Comparison of ENCODE assay signal across 14 mouse cellular contexts in the genomic region with DNA sequence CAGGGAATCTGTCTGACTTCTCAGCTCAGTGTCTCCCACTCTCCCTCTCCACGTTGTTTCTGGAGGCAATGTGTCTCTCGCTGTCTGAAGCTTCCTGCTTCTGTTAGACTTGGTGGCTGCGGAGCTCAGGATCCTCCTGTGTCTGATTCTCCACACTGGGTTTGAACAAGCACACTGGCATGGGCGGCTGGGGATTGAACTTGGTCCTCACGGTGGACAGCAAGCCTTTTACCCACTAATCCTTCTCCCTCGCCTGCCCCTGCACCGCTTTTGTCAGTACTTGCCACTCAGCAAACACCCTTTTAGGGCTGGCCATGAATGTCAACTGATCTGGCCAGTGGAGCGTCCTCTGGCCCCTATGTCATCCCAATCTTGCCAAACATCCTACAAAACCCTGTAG. TPM values are rescaled to one million over a fixed set of nuclear protein-coding genes. Genes with fewer than 3 reads are reported as not detected.
DNase-seq lines count a peak whose midpoint lies in the region; ATAC-seq lines count a peak whose summit lies in the region.
"Had no signal": no experiment of that assay in that cellular context is flagged by ENCODE, and none has a peak within 500 bp of the region (broad histone marks: within the 10 kb centered on the region; RNA-seq: fewer than 3 reads in every experiment).

No protein-coding gene starts in this region.

- H3K4me1 ChIP-seq in hindbrain, embryonic 10.5 days (replicated peaks): peaks cover 38% of the 10 kb centered on the region
- H3K4me1 ChIP-seq in hindbrain, embryonic 16.5 days (ENCODE audit: control insufficient read depth, insufficient read depth, low read depth, low read length): 0 out of 2 replicates have a peak, but pooled peaks cover 2% of the 10 kb centered on the region
- peaks cover 6% of the 10 kb centered on the region for H3K4me1 ChIP-seq in neural tube, embryonic 11.5 days (ENCODE audit: control insufficient read depth, insufficient read depth, low read length)
- H3K4me1 ChIP-seq in limb, embryonic 11.5 days (ENCODE audit: control insufficient read depth, insufficient read depth, low read length): peaks cover 14% of the 10 kb centered on the region
- H3K4me1 ChIP-seq in stomach, embryonic 16.5 days (ENCODE audit: control insufficient read depth, insufficient read depth, low read length): peaks cover 19% of the 10 kb centered on the region

- peak overlapping the region; percentile 41 for H3K27ac ChIP-seq in hindbrain, embryonic 10.5 days
- H3K27ac ChIP-seq in hindbrain, embryonic 16.5 days (ENCODE audit: low read depth, low read length): no peak overlapping the region
- 0 out of 2 replicates have a peak overlapping the region, but pooled peaks have one; percentile 8 for H3K27ac ChIP-seq in neural tube, embryonic 11.5 days (ENCODE audit: low read depth, low read length)
- no peak overlapping the region for H3K27ac ChIP-seq in limb, embryonic 11.5 days (replicated peaks; ENCODE audit: low read depth, low read length)
- peak overlapping the region; percentile 61 for H3K27ac ChIP-seq in stomach, embryonic 16.5 days (ENCODE audit: low read length)
- H3K27ac ChIP-seq: hindbrain, embryonic 14.5 days; layer of hippocampus, adult 2 months; limb, embryonic 13.5 days; neural tube, embryonic 13.5 days had no signal

- no peak overlapping the region for H3K9ac ChIP-seq in hindbrain, embryonic 16.5 days (ENCODE audit: low read depth, low read length)
- H3K9ac ChIP-seq in neural tube, embryonic 11.5 days (ENCODE audit: low read length): no peak overlapping the region
- peak overlapping the region; percentile 17; the same call in 1 of the 2 replicates for H3K9ac ChIP-seq in limb, embryonic 11.5 days (ENCODE audit: low read length)
- H3K9ac ChIP-seq in stomach, embryonic 16.5 days (ENCODE audit: low read length): no peak overlapping the region
- H3K9ac ChIP-seq: hindbrain, embryonic 14.5 days had no signal

- 73% methylated on average over 8 of the region's 8 CpGs for WGBS in hindbrain, embryonic 10.5 days
- WGBS in hindbrain, embryonic 16.5 days: 75% methylated on average over 8 of the region's 8 CpGs
- 81% methylated on average over 8 of the region's 8 CpGs for WGBS in neural tube, embryonic 11.5 days
- WGBS in limb, embryonic 11.5 days: 79% methylated on average over 8 of the region's 8 CpGs
- WGBS in stomach, embryonic 16.5 days: 70% methylated on average over 8 of the region's 8 CpGs

- no peak for DNase-seq in hindbrain, embryonic 10.5 days (ENCODE audit: low spot score)
- DNase-seq in neural tube, embryonic 11.5 days (ENCODE audit: low spot score): no peak
- DNase-seq in neural tube, embryonic 10.5 days (ENCODE audit: extremely low spot score, low spot score): no peak
- no peak for DNase-seq in limb, embryonic 11.5 days (ENCODE audit: low spot score)
- no peak for DNase-seq in left cerebral cortex, adult 11 months (ENCODE audit: low spot score)
- DNase-seq: cerebellum, adult 8-10 months had no signal

- no peaks in the 10 kb centered on the region for H3K9me3 ChIP-seq in hindbrain, embryonic 10.5 days
- no peaks in the 10 kb centered on the region for H3K9me3 ChIP-seq in hindbrain, embryonic 16.5 days (ENCODE audit: control insufficient read depth, low read length)
- no peaks in the 10 kb centered on the region for H3K9me3 ChIP-seq in neural tube, embryonic 11.5 days (ENCODE audit: control insufficient read depth, low read length)
- H3K9me3 ChIP-seq in limb, embryonic 11.5 days (ENCODE audit: control insufficient read depth, low read length): no peaks in the 10 kb centered on the region
- H3K9me3 ChIP-seq in stomach, embryonic 16.5 days (replicated peaks; ENCODE audit: control insufficient read depth, low read length): no peaks in the 10 kb centered on the region
- H3K9me3 ChIP-seq: limb, embryonic 13.5 days; neural tube, embryonic 13.5 days had no signal

- no peak overlapping the region for H3K4me2 ChIP-seq in hindbrain, embryonic 16.5 days (ENCODE audit: low read length)
- no peak overlapping the region for H3K4me2 ChIP-seq in neural tube, embryonic 11.5 days (ENCODE audit: low read depth)
- no peak overlapping the region for H3K4me2 ChIP-seq in limb, embryonic 11.5 days (ENCODE audit: low read depth, severe bottlenecking)
- no peak overlapping the region for H3K4me2 ChIP-seq in stomach, embryonic 16.5 days (ENCODE audit: low read depth, low read length)
- H3K4me2 ChIP-seq: hindbrain, embryonic 14.5 days; limb, embryonic 13.5 days; neural tube, embryonic 13.5 days had no signal

- H3K36me3 ChIP-seq in hindbrain, embryonic 10.5 days: no peaks in the 10 kb centered on the region
- H3K36me3 ChIP-seq in hindbrain, embryonic 16.5 days (ENCODE audit: control insufficient read depth, insufficient read depth, low read length): no peaks in the 10 kb centered on the region
- no peaks in the 10 kb centered on the region for H3K36me3 ChIP-seq in neural tube, embryonic 11.5 days (ENCODE audit: control insufficient read depth, insufficient read depth, low read length)
- H3K36me3 ChIP-seq in limb, embryonic 11.5 days (ENCODE audit: control insufficient read depth, insufficient read depth, low read length): no peaks in the 10 kb centered on the region
- no peaks in the 10 kb centered on the region for H3K36me3 ChIP-seq in stomach, embryonic 16.5 days (ENCODE audit: control insufficient read depth, insufficient read depth, low read length)
- H3K36me3 ChIP-seq: limb, embryonic 13.5 days; neural tube, embryonic 13.5 days had no signal

- no peak overlapping the region for H3K4me3 ChIP-seq in hindbrain, embryonic 10.5 days
- H3K4me3 ChIP-seq in hindbrain, embryonic 16.5 days (ENCODE audit: low read length): no peak overlapping the region
- no peak overlapping the region for H3K4me3 ChIP-seq in neural tube, embryonic 11.5 days (ENCODE audit: low read depth, low read length)
- no peak overlapping the region for H3K4me3 ChIP-seq in limb, embryonic 11.5 days (ENCODE audit: low read depth, low read length)
- no peak overlapping the region for H3K4me3 ChIP-seq in stomach, embryonic 16.5 days (replicated peaks; ENCODE audit: low read length)
- H3K4me3 ChIP-seq: layer of hippocampus, adult 2 months; limb, embryonic 13.5 days; neural tube, embryonic 13.5 days had no signal

- ATAC-seq in hindbrain, embryonic 16.5 days: no peak
- ATAC-seq in neural tube, embryonic 11.5 days (ENCODE audit: insufficient read depth, low FRiP score, low TSS enrichment): no peak
- no peak for ATAC-seq in limb, embryonic 11.5 days (ENCODE audit: insufficient number of reproducible peaks, low FRiP score, low TSS enrichment, low read depth)
- no peak for ATAC-seq in stomach, embryonic 16.5 days (ENCODE audit: insufficient read depth, low FRiP score)
- no peak for ATAC-seq in erythroid progenitor cell, adult 5-6 weeks (replicated peaks; ENCODE audit: low FRiP score, poor library complexity, severe bottlenecking)
- ATAC-seq: forebrain, embryonic 14.5 days had no signal

- peaks cover 38% of the 10 kb centered on the region for H3K27me3 ChIP-seq in hindbrain, embryonic 10.5 days (ENCODE audit: insufficient read depth, poor library complexity, severe bottlenecking)
- H3K27me3 ChIP-seq in hindbrain, embryonic 16.5 days (replicated peaks; ENCODE audit: control insufficient read depth, insufficient read depth, low read length): no peaks in the 10 kb centered on the region; the same call in 1 of the 2 replicates
- no peaks in the 10 kb centered on the region for H3K27me3 ChIP-seq in neural tube, embryonic 11.5 days (ENCODE audit: control insufficient read depth, insufficient read depth, low read length)
- H3K27me3 ChIP-seq in limb, embryonic 11.5 days (ENCODE audit: control insufficient read depth, insufficient read depth, low read length): no peaks in the 10 kb centered on the region
- H3K27me3 ChIP-seq in stomach, embryonic 16.5 days (ENCODE audit: control insufficient read depth, insufficient read depth, low read length): no peaks in the 10 kb centered on the region
- H3K27me3 ChIP-seq: limb, embryonic 13.5 days; neural tube, embryonic 13.5 days had no signal

RNA-seq across cellular contexts. Expression of a gene that starts 22.5 kb away (rescaled TPM):
- polyA plus RNA-seq in hindbrain, embryonic 10.5 days (2016; fragmentation: Nextera tagmentation; extraction: Ambion mirVana): 5.3 and 6.7 TPM in 2 replicates
- polyA plus RNA-seq in hindbrain, embryonic 16.5 days (2015; fragmentation: Nextera tagmentation; extraction: Ambion mirVana): 1.4 and 1.6 TPM in 2 replicates
- 6.8 and 7.7 TPM in 2 replicates for polyA plus RNA-seq in neural tube, embryonic 11.5 days (2014; fragmentation: Nextera tagmentation; extraction: Ambion mirVana)
- 10.1 and 12.3 TPM in 2 replicates for polyA plus RNA-seq in limb, embryonic 11.5 days (2014; fragmentation: Nextera tagmentation; extraction: Ambion mirVana)
- polyA plus RNA-seq in stomach, embryonic 16.5 days (2015; fragmentation: Nextera tagmentation; extraction: Ambion mirVana): 3.0 and 3.3 TPM in 2 replicates
- not detected in 2 replicates for total RNA-seq in erythroid progenitor cell, adult 5-6 weeks (2015; ENCODE audit: low replicate concordance)
- total RNA-seq in erythroid progenitor cell, adult 5-6 weeks (2017; ENCODE audit: low replicate concordance): 0.39 TPM in 1 of 2 replicates, not detected in the other

Comparison
In these comparisons a context has a peak if more than half of its experiments do, and no peak if none do; other contexts are left out.
1. H3K27ac ChIP-seq: peak in hindbrain, embryonic 10.5 days (single experiment), neural tube, embryonic 11.5 days (single experiment) and stomach, embryonic 16.5 days (single experiment); none in hindbrain, embryonic 16.5 days (single experiment) and limb, embryonic 11.5 days (single experiment).